Mouse (Mus musculus) cerebellum, postnatal 10 days (tissue): ENCODE data around the gene Ccdc186.

Experiments
- DNase-seq, 2 experiments: peaks; one replicate each; pipeline ENCODE4 v3.0.0; 2021; ENCODE audit warnings: mixed read lengths in 2 of 2

Ccdc186 gene

DNA sequence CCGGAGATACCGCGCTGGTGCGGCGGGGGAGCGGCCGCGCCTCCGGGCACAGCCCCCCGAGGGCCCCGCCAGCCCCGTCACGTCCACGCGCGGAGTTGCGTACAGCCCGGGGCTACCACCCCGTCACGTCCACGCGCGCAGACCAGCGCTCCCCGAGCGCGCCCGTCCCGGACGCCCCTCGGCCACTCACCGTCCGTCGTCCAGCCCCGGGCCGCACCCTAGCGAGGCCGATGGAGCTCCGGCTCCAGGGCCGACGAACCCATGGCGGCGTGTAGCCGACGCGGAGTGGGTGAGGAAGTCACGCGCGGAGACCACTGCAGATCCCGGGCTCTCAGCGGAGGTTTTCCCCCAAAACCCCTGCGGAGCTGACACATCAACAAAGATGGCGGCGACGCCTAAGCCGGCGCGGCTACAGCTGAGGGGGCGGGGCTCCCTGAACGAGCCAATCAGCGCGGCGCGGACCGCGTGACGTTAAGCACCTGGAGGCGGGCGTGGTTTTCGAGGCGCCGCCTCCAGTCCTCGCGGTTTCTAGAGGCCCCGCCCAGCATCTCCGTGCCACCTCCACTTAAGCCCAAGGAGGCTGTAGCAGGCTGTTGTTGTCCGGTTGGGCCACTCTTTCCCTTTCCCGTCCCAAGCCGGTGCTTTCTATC, at the start of gene Ccdc186:
Gene Ccdc186 (minus strand): TSS at position 393 of the 650 bp plus-strand sequence.
- peak; percentile 99 for DNase-seq

DNA sequence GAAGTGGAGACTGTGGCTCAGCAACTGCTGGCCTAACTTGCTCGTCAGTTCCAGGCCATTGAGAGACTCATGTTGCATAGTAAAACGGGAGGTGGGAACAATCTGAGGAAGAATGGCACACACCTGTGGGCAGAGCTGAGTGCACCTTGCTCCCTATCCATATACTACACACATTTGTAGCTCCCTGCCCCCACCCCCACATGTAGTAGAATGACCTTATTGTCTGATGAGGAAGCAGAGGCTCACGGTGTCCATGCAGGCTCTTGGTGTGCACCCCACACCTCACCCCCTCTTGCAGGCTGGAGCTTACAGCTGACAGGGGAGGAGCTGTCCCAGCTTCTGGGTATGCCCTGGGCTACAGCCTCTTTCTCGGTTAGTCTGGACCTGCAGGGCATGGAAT, 45.7 kb upstream of the Ccdc186 start:
- no peak for DNase-seq

DNA sequence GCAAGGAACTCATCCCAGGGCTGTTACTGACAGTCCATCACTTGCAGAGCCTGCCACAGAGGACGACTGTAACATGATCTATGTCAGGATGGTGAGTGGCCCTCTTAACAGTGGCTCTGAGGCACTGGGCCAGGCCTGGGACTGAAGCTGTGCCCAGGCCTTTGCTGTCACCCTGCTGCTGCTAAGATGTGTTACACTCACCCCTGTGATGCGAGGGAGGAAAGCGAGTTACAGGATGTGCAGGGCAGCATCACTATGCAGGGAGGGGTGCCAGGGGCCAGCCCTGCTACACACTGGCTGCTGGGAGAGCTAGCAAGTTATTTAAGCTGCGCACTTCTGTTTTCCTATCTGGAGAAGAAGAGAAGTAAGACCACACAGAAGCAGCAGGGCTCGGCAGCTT, 34.5 kb upstream of the Ccdc186 start:
- no peak for DNase-seq

DNA sequence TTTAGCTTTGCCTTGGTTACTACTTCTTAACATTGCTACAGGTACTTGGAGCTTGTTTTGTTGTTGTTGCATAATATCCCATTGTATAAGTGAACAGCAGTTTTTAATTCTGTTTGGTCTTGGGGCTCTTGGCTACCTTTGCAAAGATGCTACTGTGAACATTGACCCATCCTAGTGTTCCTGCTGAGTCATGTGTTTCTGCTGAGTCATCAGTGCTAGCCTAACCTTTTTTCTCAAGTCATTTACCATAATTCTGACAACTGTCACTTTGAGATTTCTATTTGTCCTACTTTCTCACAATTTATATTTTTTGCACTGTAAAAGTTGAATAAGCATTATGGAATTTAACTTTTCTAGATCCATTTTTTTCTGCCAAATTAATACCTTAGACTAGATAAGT, 30.6 kb upstream of the Ccdc186 start:
- no peak for DNase-seq

DNA sequence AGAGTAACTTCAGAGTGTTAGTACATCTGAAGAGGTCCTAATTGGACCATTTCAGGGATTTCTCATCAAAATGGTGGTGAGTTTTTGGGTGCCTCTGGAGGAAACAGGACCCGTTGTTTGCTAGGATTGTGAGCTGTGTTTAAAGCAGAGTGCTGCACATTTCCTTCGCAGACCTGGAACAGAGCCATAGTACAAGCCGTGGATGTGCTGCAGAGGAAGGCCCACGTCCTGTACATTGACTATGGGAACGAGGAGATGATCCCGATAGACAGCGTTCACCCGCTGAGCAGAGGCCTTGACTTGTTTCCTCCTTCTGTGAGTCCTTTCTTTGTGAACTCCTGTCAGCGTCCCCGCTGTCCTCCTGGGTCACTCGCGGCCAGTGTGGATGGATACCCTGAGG, 21.0 kb upstream of the Ccdc186 start:
- no peak for DNase-seq

DNA sequence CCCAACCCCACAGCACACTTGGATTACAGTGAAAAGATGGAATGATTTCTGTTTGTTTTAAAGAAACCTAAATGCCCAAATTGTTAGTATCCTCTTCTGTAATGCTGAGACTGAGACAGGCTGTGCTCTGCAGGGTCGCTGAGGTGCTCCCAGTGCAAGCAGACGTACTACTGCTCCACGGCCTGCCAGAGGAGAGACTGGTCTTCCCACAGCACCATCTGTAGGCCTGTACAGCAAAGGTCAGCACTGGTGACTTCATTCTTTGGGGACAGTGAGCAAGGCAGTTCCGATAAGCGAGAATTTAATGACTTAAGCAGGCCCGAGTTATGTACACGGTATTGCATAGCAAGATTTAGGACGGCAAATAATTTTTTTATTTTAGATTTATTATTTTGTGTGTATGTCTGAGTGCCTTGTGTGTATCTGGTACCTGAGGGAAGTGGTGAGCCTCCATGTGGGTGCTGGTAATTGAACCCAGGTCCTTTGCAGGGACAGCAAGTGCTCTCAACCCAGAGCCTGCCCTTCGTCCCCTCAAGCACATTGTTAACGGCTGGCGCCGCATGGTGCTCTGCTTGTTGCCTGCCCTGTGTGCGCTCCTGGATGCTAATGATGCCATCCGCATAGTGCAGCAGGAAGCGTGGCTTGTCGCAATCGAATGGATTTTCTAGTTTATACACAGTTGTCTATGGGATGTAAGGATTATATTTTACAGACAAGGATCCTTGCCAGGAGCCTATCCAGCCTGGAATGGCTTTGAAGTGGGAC, 17.1 kb upstream of the Ccdc186 start:
- DNase-seq = peak in 1 of 2 experiments; percentile 27

DNA sequence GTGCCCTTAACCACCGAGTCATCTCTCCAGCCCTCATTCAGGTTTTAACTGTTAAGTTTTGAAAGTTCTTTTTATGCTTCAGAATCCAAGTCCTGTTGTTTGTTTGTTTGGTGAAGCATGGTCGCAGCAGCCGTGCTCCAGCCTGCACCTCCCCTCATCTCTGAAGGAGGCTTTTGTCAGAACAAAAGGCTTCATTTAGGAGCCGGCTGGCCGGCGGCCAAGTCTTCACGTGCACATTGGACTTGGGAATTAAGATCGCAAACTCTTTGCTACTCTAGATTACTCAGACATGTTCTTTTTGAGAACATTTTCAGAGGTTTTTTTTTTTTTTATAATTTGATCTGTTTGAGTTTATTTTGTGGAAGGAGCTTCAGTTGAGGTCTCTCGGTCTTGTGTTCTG, 13.3 kb upstream of the Ccdc186 start:
- peak; percentile 26 to 34 for DNase-seq

DNA sequence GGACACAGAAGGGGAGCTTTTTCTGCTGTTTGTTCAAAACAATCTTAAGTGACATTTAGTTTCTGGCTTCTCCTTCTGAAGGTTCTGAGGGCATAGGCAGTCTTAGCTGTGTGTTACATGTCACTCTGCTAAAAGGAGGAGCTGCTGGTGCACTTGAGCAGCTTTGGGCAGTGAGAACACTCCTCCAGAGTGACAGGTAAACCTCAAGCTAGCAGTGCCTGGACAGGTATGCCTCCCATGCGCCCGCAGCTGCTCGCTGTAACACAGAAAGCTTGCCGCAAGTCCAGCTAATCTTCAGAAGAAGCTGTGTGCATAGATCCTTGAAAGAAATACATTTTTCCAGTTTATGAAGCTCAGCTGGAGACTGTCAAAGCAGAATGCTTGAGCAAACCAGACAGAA, 8.2 kb upstream of the Ccdc186 start:
- DNase-seq = no peak

DNA sequence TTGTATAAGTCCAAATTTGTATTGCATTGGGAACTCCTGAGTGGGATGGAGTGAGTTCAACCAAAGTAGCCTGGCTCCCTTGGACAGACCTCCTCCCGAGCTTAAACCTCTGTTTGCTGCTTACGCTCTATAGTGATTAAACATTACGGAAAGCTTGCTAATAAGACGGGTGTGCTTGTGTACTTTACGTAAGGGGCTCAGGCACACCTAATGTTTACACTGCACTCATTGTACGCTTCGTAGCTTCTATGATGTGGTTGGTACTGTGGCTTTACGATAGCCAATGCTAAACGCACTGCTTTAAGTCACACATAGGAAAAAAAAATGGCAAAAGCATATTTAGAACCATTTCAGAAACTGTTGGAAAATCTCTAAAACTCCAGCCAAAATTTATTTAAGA, 7.3 kb upstream of the Ccdc186 start:
- DNase-seq = no peak

DNA sequence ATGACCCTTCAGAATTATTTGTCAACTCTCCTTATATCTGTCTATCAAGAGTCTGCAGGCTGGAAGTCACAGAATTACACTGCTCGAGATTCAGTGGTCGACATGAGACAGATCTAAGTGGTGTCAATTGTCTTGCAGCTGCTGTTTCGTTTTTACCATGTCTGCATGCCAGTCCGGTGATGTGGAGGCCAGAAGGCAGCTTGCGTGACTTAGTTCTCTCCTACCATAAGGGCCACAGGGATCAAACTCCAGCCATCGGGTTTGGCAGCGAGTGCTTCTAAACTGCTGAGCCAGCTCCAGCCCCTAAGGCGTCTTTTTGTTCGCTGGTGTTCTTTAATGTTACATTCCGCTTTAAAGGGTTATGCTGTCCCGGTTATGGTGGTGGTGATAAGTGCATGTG, 6.3 kb upstream of the Ccdc186 start:
- no peak for DNase-seq

DNA sequence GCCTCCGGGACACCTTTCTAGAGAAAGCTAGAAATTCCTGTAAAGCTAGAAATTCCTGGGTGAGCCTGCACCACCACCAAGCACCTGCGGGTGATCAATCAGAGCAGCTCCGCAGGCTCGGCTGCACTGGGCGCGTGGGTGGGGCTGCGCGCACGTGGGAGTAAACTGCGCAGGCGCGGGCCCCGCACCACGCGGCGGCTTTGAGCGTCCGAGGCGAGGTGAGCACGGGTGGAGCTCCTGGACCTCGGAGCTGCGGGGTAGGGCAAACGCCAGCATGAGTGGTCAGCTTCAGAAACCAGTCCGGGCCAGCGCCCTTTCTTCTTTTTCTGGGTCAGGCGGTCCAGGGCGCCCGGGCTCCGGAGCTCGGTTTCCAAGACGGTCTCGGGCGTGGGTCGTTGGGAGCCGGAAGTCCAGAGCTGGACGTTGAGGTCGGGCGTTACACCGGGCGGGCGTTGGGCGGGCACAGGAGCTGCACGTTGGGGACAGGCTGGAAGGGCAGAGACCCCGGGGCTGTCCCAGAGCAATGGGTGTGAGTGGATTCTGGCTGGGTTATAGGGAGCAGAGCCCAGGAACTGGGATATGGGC, 4.1 kb upstream of the Ccdc186 start, which contains the start of gene Tdrd1:
Gene Tdrd1 (plus strand): TSS at position 163 of the 585 bp plus-strand sequence.
- DNase-seq = no peak

DNA sequence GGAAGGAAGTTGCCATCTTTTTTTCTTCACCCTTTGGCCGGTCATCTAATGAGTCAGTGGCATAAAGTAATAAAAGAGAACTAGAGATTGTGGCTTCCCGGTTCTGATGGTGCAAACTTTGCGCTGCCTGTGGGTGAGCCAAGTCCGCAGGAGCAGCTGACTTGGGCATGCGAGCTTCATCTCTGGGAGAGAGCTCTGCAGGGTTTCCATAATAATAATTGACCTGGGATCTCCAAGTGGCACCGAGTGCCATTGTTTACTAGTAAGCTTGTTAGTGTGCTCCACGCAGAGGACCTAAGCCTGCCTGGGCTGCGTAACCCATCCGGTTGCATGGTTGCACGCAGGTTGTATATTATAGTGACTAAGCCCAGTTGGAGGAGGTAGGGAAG, 452 bp upstream of the Ccdc186 start:
- DNase-seq = no peak

DNA sequence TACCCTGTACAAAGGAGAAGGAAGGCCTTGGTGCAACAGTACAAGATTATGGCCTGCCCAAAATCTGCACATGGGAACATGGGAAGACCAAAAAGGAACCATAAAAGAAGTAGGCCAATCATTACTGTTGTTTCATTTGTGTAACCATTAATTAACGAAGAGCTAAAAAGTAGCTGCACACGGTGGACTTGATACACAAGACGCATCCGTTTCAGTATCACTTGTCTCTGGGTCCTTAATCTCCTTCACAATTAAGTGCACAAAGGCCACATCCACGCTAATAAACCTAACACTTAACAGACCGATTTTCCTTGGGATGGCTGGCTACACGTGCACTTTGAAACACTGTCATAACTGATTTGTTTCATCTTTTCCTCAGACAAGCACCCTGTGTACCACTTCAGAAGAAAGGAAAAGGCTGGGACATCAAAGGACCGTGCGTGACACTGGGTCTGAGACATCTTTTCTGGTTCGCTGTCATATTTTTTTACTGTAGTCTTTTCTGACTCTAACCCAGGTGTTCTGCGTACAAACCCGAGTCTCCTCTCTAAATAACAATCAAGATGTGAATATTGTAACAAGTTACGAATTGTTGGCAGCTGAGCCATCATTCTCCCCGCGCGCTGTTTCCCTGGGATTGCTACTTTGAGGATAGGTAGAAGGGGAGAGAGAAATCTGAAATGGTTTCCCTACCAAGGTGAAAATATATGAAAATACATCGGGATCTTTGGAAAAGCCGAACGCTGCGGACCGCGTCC, 771 bp downstream of the Ccdc186 start:
- DNase-seq = no peak

DNA sequence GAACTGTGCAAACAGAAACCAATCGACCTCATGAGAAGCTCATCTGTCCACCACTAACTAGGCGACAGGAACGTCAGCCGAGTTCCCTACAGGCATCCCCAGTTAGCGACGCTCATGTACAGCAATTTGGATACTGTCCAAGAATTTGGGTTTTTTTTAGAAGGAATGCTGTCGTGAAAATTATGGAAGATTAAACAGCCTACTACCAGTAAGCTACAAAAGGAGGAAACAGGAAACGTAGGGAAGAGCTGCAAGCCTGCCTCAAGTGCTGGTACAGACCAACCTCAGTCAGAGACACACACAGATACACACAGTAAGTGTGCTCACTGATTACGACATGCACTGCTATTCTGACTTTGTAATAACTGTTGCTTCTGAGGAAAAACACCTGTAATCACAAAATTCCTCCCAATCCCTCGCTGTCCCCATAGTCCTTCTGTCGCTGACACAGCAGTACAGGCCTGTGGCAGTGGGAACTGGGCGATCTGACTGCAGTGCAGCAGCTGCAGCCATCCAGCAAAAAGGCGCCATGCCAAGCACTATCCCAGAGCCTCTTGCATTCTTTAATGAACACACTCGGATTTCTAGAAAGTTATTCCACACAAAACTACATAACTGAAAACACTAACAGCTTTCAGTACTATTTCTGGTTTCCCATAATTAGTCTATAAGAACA, 4.0 kb downstream of the Ccdc186 start:
- peak; percentile 63 to 75 for DNase-seq

DNA sequence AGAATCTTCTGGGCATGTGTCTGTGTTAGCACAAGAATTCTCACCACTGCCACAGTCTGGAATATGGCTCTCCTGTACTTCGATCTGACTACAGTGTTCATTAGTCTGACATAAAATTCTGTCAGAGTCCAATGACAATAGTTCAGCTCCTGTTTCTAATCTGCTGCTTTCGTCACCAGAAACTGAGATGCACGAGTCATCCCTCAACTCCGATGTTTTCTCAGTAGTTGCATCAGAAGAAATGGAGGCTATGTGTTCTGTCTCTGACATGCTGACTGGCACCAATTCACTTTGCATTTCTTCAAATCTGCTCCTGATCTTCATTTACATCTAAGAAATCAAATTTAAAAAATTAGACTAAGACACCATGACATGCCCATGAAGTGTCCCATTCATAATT, 8.6 kb downstream of the Ccdc186 start:
- DNase-seq = no peak

DNA sequence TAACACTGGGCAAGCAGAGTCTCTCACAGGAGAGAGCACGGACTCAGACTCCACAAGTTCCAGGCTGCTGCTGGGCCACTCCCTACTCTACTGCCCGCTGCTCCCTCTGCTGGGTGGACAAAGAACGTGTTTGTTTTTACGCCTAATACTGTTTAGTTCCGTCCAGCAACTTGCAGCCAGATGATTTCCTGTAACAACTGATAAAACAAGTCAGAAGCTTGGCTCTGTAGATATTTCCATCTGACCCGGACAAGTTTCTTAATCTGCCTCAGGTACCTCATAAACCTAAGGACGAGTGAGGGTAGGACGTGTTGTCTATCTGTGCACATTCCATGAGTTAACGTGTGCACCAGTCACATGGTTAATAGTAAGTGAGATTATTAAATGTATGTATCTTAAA, 10.4 kb downstream of the Ccdc186 start:
- DNase-seq = peak; percentile 67 to 69

DNA sequence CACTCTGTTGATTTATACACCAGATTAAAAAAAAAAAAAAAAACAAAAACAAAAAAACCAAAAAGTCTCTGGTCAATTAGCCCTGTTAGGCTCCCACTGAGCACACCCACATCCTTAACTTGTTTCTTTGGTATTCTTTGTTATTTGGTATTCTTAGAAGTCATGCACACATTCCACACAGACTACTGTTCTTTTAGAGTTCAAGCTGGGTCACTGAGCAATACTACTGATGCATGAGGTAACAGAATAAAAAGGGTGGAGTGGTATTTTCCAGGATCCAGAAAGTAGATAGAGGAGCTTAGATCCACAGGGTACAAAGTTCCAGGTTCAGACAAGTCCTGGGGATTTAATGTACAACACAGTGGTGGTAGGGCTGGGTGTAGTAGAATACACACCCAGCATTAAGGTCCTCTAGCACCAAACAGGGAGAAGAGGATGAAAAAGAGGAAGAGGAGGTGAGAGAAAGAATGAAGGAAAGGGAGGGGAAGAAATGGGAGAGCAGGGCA, 11.3 kb downstream of the Ccdc186 start:
- DNase-seq = no peak

DNA sequence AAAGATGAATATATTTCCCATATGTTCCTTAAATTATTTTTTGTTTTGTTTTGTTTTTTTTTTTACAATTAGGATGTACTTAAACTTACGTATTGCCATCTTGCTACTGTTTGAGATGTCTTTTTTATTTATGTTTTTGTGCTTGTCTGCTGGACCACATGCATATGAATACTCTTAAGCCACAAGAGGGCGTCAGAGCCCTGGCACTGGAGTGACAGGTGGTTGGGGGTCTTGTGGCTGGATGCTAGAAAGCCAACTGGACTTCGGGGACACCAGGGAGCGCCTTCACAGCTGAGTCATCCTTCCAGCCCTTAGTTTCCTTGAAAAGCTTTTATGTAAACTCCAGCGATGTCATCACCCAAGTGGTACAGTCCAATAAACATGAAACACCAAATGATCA, 13.2 kb downstream of the Ccdc186 start:
- DNase-seq = peak; percentile 43 to 62

DNA sequence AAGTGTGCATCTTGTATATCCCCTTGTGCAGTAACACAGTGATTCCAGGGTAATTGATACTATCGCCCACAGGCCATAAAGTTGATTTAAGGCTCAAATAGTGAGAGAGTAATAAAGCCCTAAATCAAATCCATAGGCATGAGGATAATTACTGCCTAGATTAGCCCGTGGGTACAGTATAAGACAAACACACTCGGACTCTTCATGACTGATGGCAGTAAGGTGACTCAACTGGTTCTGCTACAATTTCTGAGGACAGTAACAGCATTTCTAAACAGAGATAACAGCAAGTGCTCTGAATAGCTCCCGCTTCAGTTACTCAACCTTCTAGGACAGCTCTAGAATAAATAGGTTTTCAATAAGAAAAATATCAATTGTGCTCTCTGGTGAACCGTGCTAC, 14.9 kb downstream of the Ccdc186 start:
- no peak for DNase-seq

DNA sequence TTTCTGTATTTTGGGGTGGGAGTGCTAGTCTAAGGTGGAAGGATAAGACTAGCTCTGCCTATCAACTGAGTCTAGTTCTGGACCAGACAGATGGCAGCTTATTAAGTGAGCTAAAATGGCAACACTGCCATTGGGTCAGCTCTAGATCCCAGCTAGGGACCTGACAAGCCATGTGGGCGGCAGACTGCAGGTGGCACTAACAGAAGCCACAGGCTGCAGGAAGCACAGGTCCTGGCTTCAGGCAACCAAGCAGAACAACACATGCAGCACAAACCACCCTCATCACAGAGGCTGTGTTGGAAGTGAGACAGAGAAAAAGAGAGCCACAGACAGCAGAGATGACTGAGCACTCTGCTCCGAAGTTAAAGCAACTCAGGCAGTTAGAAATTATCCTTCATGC, 16.6 kb downstream of the Ccdc186 start:
- peak in 1 of 2 experiments; percentile 28 for DNase-seq

DNA sequence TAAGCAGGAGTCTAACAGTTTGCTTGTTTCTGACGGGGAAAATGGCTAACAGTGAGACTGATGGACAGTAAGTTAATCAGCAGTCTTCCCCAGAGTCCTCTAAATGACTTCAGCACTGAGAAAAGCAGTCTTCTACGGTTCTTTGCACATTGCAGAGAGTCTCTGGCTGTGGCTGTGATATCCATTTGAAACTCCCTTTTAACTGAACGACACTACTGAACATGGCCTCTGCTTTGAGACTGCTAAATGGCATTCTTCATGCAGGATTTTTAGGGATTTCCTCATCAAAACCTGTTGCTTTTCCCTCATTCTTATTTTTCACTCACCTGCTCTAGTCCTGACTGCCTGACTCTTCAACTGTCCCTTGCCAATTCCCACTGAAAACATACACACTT, 19.6 kb downstream of the Ccdc186 start:
- DNase-seq = no peak

DNA sequence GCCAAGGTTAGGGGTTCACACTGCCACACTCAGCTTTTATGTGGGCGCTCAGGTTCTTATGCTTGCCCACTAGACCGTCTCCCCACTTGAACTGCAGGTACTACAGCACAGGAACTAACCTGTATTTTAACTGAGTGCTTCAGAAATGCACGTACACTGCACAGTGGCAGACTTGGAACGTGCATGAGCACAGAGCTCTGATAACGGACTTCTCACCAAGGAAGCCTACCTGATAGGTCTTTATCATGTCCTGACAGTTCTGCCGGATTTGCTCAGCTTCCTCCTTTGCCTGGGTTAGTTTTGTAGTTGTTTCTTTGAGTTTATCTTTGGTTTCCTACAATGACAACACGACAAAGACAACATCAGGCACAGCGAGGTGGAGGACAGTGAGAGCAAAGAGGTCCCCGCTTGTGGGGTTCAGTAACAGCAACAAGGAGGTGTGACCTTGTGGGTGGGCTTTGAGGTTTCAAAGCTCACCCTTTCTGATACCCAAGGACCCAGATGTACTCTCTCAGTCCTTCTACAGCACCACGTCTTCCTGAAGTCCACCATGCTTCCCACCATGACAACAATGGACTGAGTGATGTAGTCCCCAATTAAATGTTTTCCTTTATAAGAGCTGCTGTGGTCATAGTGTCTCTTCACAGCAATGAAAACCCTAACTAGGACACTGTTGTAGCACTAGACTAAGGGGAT, 20.2 kb downstream of the Ccdc186 start:
- no peak for DNase-seq
